Mouse (Mus musculus) gastrocnemius, adult 8-10 months (tissue): ENCODE data around the gene Rbm31y. TPM values are rescaled to one million over a fixed set of nuclear protein-coding genes. Genes with fewer than 3 reads are reported as not detected.
"Not testable (repeated sequence)": the region's sequence is repeated elsewhere in the genome, so short reads cannot be mapped to it uniquely, and the experiment has no call there.

Source experiments
- DNase-seq, 2 experiments: peaks; one replicate each; pipeline ENCODE4 v3.0.0; 2022; ENCODE audit warnings: low spot score in 2 of 2
- total RNA-seq, 4 experiments: library from RNA; stranded (reverse); gene quantifications; 2 replicates each; pipeline ENCODE4 v1.2.4; 2022

The Rbm31y gene
- total RNA-seq: not detected

DNA sequence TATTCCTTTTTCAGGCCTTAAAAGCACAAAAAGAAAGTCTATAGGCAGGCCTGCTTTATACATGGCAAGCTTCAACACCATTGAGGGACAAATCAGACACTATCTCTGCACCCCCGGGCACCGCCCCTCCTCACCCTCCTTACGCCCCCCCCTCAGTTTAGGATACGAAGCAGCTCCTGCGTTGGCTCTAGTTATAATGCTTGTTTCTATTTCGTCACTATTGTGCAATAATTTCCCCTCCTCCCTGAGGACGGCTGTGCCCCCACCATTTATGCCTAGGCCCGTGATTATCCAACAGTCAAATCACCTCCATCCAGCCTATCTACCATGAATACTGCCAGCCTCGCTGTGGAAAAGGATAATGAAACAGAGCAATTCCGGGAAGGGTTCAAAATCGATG, at the start of gene Rbm31y:
TSS of gene Rbm31y (plus strand) at position 301 of the 400 bp plus-strand sequence.
- DNase-seq: not testable (repeated sequence)
